Mouse (Mus musculus) bone marrow macrophage, adult 2 months (primary cell): ENCODE data around the gene Omt2a.
"Not testable (repeated sequence)": the region's sequence is repeated elsewhere in the genome, so short reads cannot be mapped to it uniquely, and the experiment has no call there.

Experiments used
- CTCF ChIP-seq: IDR thresholded peaks from 2 replicates; pipeline ENCODE4 v1.5.1; 2012; ENCODE audit warnings: low read depth, mild to moderate bottlenecking, low read length, moderate library complexity
- POLR2A ChIP-seq: IDR thresholded peaks from 2 replicates; pipeline ENCODE4 v1.6.1; 2012; ENCODE audit warnings: mild to moderate bottlenecking, low read depth, low read length, borderline replicate concordance

DNA sequence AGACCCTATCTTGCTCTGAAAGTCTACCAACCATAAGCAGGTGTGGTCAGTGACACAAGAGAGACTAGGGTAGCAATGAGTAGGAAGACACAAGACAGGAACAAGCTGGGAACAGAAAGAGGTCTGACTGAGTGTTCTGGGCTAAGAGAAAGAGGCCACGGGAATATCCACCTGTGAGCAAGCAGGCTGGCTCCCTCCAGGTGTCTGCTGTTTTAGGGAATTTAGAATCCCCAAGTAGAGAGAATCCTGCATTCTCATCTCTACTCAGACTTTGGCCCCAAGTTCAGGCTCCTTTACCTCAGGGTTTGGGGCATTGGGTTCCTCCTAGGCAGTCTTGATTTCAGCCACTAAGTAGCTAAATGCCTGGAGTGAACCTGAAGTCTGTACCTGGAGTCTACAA, 12.7 kb upstream of the Omt2a start, which contains the start of gene Omt2b:
- TF ChIP-seq CTCF, POLR2A: not testable (repeated sequence)
